Mouse (Mus musculus) embryonic facial prominence, embryonic 10.5 days (tissue): ENCODE measurements around the gene Atp6v1d. TPM values are rescaled to one million over a fixed set of nuclear protein-coding genes. Genes with fewer than 3 reads are reported as not detected.
A peak's percentile ranks its signal among the peaks of the same experiment; 100 is the strongest.

Experiments used
- DNase-seq: peaks from one replicate; pipeline ENCODE4 v3.0.0-alpha.2; 2017; ENCODE audit warnings: low spot score
- H3K27ac ChIP-seq: fragments of 300-500 bp; sonication (generic); replicated peaks from 2 replicates; pipeline ENCODE4 v1.5.1; 2016; ENCODE audit warnings: mild to moderate bottlenecking
- H3K27me3 ChIP-seq: fragments of 300-500 bp; sonication (generic); replicated peaks from 2 replicates; pipeline ENCODE4 v1.6.1; 2016; ENCODE audit warnings: low read depth, mild to moderate bottlenecking; ENCODE audit not compliant: poor library complexity, severe bottlenecking
- H3K36me3 ChIP-seq: fragments of 300-500 bp; sonication (generic); replicated peaks from 2 replicates; pipeline ENCODE4 v1.6.1; 2016; ENCODE audit warnings: mild to moderate bottlenecking, moderate library complexity
- H3K4me1 ChIP-seq: fragments of 300-500 bp; sonication (generic); 2 replicates; pipeline ENCODE4 v1.6.1; 2016
- H3K4me3 ChIP-seq: fragments of 300-500 bp; sonication (generic); 2 replicates; pipeline ENCODE4 v1.5.1; 2016; ENCODE audit warnings: mild to moderate bottlenecking, moderate library complexity
- H3K9me3 ChIP-seq: fragments of 300-500 bp; sonication (generic); 2 replicates; pipeline ENCODE4 v1.6.1; 2016; ENCODE audit warnings: mild to moderate bottlenecking
- WGBS: fragments of 180-500 bp; shearing (Covaris S2); methylation state at CpG from one replicate; pipeline ENCODE4 v1.1.7; 2016; 5-methylcytosine and 5-hydroxymethylcytosine counted together
- polyA plus RNA-seq: library from polyadenylated mRNA; unstranded; fragments of >200 nt; fragmentation: Nextera tagmentation; extraction: Ambion mirVana; gene quantifications from 2 replicates; pipeline ENCODE4 v1.2.1, GENCODE M21; 2016

The Atp6v1d gene
- 67.7 and 67.9 TPM in 2 replicates for polyA plus RNA-seq

GRCm38 (mm10) chr12:78861496-78862253 is at the start of gene Atp6v1d, which contains the start of gene Eif2s1:
TSS of gene Atp6v1d (minus strand) at chr12:78861638.
TSS of gene Eif2s1 (plus strand) at chr12:78861819.
- WGBS: under 1% methylated on average over 55 of the region's 55 CpGs
- peak; percentile 99 for DNase-seq
- Histone ChIP-seq H3K27me3 (no peaks in the 10 kb centered on the region), H3K4me3 (peak within 1 kb of the TSS; percentile 91), H3K36me3 (peaks cover 27% of the 10 kb centered on the region), H3K9me3 (no peaks in the 10 kb centered on the region), H3K4me1 (peaks cover 23% of the 10 kb centered on the region), H3K27ac (peak within 1 kb of the TSS; percentile 95)

DNA sequence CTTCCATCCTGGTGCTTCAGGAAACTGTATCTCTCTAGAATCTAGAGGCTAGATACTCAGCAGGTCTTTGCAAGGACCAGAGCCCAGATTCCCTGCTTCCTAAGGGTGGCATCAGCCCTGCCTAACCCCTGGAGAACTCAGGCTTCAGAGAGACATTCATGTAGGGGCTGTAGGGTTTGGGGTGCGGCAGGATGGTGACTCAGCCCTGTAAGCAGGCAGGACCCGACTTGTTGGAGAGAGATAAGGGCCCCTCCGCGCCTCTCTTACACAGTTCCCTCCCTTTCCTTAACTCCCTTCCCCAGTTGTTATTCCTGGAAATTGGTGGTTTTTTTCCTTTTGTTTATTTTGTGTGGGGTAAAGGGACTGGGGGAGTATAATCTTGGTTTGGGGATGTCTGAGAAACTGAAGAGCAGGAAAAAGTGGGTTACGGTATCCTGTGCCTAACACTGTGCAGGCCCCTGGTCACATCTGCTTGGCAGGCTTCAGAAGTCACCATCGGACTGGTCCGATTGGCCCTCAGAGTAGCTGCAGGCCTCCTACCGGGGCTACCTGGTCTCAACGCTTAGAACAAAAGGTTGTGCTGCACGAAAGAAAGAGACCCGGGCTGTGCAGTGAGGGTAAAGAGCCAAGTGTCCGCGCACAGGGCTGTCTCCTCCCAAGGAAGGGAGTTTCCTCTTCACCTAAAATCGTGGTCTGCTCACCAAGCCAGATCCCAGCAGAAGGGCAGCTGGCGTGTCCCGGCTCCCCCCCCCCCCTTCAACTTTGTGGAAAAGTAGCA is 49.4 kb upstream of the Atp6v1d start:
- H3K9me3 ChIP-seq: no peaks in the 10 kb centered on the region; the same call in 1 of the 2 replicates
- peak; percentile 30 for DNase-seq
- peaks cover 27% of the 10 kb centered on the region for H3K4me1 ChIP-seq
- H3K36me3 ChIP-seq: no peaks in the 10 kb centered on the region
- peak overlapping the region; percentile 56 for H3K4me3 ChIP-seq
- WGBS: 8% methylated on average over 16 of the region's 16 CpGs
- peaks cover 91% of the 10 kb centered on the region for H3K27me3 ChIP-seq
- peak overlapping the region; percentile 24; the same call in 1 of the 2 replicates for H3K27ac ChIP-seq

DNA sequence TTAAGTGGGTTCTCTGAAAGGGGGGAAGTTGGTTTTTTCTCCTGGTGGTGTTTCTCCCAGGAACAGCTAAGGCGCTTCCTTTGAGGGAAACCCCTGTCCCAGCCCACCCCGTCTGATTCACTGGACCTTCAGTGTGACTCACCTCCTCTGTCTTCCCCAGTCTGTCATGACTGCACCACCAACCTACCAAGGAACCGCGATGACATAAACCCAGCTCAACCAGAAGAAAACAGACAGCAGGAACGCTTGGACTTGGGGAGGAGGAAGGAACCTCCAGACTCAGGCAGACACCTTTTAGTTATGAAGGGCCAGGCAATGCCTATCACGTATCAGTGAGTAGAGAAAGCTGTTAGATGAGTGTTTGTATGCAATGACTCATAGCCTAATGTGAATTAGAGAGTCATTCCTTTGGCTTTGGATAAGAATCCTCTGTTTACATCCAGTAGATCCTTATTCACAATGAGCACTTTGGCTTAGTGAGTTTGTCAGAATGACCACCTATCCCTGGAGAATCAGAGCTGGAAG is 46.7 kb upstream of the Atp6v1d start:
- 81% methylated on average over 6 of the region's 6 CpGs for WGBS
- no peaks in the 10 kb centered on the region for H3K36me3 ChIP-seq
- peaks cover 27% of the 10 kb centered on the region for H3K4me1 ChIP-seq
- no peak for DNase-seq
- no peaks in the 10 kb centered on the region; the same call in 1 of the 2 replicates for H3K9me3 ChIP-seq
- H3K4me3 ChIP-seq: no peak overlapping the region
- H3K27me3 ChIP-seq: peaks cover 88% of the 10 kb centered on the region
- H3K27ac ChIP-seq: no peak overlapping the region

DNA sequence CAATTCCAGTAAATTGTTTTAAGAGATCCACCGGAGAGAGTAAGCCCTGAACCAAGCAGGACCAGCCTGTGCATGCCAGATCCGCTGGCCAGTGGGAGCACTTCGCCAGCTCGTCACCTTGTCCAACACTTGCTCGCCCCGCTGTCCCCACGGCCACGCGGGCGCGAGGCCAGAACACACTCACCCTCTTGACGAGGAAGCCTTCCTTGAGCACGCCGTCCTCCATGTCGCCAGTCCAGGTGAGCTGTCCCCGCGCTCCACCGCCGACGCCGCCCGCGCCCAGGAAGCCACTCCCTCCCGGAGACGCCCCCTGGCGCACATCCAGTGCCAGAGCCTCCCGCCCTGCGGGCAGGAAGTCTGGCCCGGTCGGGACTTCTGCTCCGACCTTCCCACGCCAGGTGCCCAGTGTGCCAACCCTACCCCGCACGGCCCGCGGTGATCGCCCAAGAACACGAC is 45.3 kb upstream of the Atp6v1d start, which contains the start of gene Plek2:
Plek2 (minus strand) TSS at position 258 of the 456 bp plus-strand sequence.
- H3K4me3 ChIP-seq: peak within 1 kb of the TSS; percentile 63
- peak; percentile 74 for DNase-seq
- H3K27ac ChIP-seq: peak within 1 kb of the TSS; percentile 35; the same call in 1 of the 2 replicates
- 3% methylated on average over 38 of the region's 38 CpGs for WGBS
- H3K4me1 ChIP-seq: peaks cover 21% of the 10 kb centered on the region
- no peaks in the 10 kb centered on the region; the same call in 1 of the 2 replicates for H3K9me3 ChIP-seq
- no peaks in the 10 kb centered on the region for H3K36me3 ChIP-seq
- H3K27me3 ChIP-seq: peaks cover 74% of the 10 kb centered on the region

DNA sequence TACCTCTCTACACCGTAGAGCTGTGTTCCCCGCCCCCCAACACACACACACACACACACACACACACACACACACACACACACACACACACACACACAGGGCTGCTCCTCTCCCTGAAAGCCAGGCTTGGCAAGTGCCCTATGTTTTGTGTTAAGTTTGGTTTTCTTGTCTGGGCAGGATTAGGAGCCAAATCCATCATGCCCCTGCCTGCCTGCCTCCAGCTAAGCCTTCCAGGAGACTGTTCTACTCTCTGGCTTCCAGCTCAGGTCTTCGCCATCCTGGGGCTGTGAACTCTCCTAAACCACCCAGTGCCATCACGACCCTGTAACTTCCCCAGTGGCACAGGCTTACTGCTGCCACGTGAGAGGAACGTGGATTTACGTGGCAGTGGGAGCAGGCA is 43.1 kb upstream of the Atp6v1d start:
- no peak for DNase-seq
- H3K36me3 ChIP-seq: no peaks in the 10 kb centered on the region
- 87% methylated on average over 7 of the region's 7 CpGs for WGBS

DNA sequence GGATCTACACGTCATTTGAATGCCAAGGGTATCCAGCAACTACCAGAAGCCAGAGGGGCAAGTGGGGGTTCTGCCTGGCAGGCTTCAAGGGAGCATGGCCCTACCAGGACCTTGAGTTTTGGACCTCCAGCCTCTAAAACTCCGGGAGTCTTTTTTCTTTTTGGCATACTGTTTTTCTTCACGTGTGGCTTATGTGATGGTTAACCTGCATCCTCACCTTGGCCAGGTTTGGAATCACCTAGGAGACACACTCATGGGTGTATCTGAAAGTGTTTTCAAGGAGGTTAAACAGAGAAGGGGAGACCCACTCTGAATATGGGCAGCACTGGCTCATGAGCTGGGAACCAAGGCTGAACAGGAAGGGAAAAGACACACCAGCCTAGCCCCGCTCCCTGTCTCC is 41.9 kb upstream of the Atp6v1d start:
- Histone ChIP-seq H3K4me3 (no peak overlapping the region), H3K36me3 (no peaks in the 10 kb centered on the region), H3K4me1 (peaks cover 8% of the 10 kb centered on the region), H3K27me3 (peaks cover 40% of the 10 kb centered on the region), H3K9me3 (no peaks in the 10 kb centered on the region), H3K27ac (no peak overlapping the region)
- WGBS: 85% methylated on average over 4 of the region's 4 CpGs
- no peak for DNase-seq

More for the DNA sequence above, 43.1 kb upstream of the Atp6v1d start:
- Histone ChIP-seq H3K27ac (no peak overlapping the region), H3K9me3 (no peaks in the 10 kb centered on the region; the same call in 1 of the 2 replicates), H3K4me1 (peaks cover 8% of the 10 kb centered on the region), H3K27me3 (peaks cover 52% of the 10 kb centered on the region), H3K4me3 (no peak overlapping the region)

- Histone ChIP-seq H3K36me3 (no peaks in the 10 kb centered on the region), H3K9me3 (no peaks in the 10 kb centered on the region), H3K27ac (no peak overlapping the region), H3K4me3 (no peak overlapping the region), H3K27me3 (peaks cover 22% of the 10 kb centered on the region), H3K4me1 (peaks cover 2% of the 10 kb centered on the region)
- WGBS: 82% methylated on average over 5 of the region's 5 CpGs
- DNase-seq: no peak
Observed at GRCm38 (mm10) chr12:78901467-78901866, 40.0 kb upstream of the Atp6v1d start.

- no peaks in the 10 kb centered on the region for H3K36me3 ChIP-seq
- 92% methylated on average over 1 of the region's 1 CpGs for WGBS
- no peaks in the 10 kb centered on the region for H3K9me3 ChIP-seq
- no peak overlapping the region for H3K4me3 ChIP-seq
- no peak for DNase-seq
- no peak overlapping the region for H3K27ac ChIP-seq
- no peaks in the 10 kb centered on the region for H3K4me1 ChIP-seq
- no peaks in the 10 kb centered on the region for H3K27me3 ChIP-seq
Observed at GRCm38 (mm10) chr12:78897861-78898260, 36.4 kb upstream of the Atp6v1d start.

DNA sequence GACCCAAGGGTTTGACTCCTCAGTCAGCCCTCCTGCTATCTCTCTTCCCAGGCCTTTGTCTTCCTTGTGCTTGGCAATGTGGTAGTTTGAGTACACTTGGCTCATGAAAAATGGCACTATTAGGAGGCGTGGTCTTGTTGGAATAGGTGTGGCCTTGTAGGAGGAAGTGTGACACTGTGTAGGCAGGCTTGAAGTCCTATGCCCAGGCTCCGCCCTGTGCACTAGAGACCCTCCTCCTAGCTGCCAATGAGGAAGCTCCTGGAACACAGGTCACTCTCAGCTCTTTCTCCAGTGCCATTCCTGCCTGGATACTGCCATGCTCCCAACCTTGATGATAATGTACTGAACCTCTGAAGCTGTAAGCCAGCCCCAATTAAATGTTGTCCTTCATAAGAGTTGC is 29.7 kb upstream of the Atp6v1d start:
- WGBS: 84% methylated on average over 2 of the region's 2 CpGs
- DNase-seq: no peak

DNA sequence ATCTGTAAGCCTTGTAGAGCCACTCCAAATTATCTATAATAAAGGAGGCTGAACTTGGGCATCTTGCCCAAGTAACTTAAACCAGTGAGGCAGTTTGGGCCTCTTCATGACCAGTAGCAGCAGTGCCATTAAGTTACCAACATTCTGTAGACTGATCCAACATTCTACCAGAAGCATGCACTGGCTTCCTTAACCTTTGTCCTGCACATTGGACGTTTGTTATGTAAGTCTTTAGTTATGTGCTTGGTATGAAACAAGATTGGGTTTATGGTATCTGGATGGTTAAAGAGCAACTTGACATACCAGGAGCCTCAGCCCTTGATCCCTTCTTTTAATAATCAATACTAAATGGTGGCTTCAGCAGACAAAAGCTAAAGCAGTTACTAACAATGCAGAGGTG is 28.6 kb upstream of the Atp6v1d start:
- no peaks in the 10 kb centered on the region; the same call in 1 of the 2 replicates for H3K9me3 ChIP-seq
- H3K4me1 ChIP-seq: no peaks in the 10 kb centered on the region
- WGBS: 73% methylated on average over 1 of the region's 1 CpGs
- no peak for DNase-seq
- no peaks in the 10 kb centered on the region for H3K27me3 ChIP-seq
- H3K4me3 ChIP-seq: no peak overlapping the region
- no peak overlapping the region for H3K27ac ChIP-seq
- H3K36me3 ChIP-seq: peaks cover 35% of the 10 kb centered on the region

More for the DNA sequence above, 29.7 kb upstream of the Atp6v1d start:
- H3K36me3 ChIP-seq: peaks cover 24% of the 10 kb centered on the region
- no peaks in the 10 kb centered on the region for H3K27me3 ChIP-seq
- H3K4me3 ChIP-seq: no peak overlapping the region
- no peaks in the 10 kb centered on the region for H3K4me1 ChIP-seq
- no peaks in the 10 kb centered on the region; the same call in 1 of the 2 replicates for H3K9me3 ChIP-seq
- no peak overlapping the region for H3K27ac ChIP-seq

- Histone ChIP-seq H3K4me1 (no peaks in the 10 kb centered on the region), H3K27me3 (no peaks in the 10 kb centered on the region), H3K9me3 (no peaks in the 10 kb centered on the region), H3K36me3 (peaks cover 100% of the 10 kb centered on the region), H3K4me3 (no peak overlapping the region), H3K27ac (no peak overlapping the region)
- WGBS: 90% methylated on average over 3 of the region's 3 CpGs
- no peak for DNase-seq
Observed at GRCm38 (mm10) chr12:78874581-78874980, 13.1 kb upstream of the Atp6v1d start.

DNA sequence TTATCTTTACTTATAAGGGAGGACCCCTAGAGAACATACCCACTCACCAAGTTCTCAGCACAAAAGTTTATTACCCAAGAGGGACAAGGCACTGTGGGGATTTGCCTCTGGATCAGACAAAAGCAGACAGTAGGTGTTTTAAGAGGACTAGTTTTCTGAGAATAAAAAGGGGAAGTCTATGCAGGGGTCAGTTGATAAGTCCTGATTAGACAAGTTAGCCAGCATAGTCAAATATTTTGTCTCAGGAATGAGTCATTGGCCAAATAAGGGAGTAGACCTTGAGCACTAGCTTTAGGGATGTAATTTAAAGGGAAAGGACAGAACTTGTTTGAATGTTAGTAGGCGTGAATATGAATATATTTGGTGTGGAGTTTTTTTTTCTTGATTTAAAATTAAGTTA is 6.7 kb upstream of the Atp6v1d start:
- no peak overlapping the region for H3K4me3 ChIP-seq
- H3K9me3 ChIP-seq: no peaks in the 10 kb centered on the region
- H3K27ac ChIP-seq: no peak overlapping the region
- H3K27me3 ChIP-seq: no peaks in the 10 kb centered on the region
- H3K4me1 ChIP-seq: peaks cover 7% of the 10 kb centered on the region
- no peak for DNase-seq
- WGBS: 93% methylated on average over 1 of the region's 1 CpGs
- peaks cover 86% of the 10 kb centered on the region for H3K36me3 ChIP-seq
